Mouse (Mus musculus) ovary, postnatal 14 days (tissue): ENCODE results near the gene Zdhhc17.

Source experiments
- DNase-seq: peaks from one replicate; pipeline ENCODE4 v3.0.0; 2022; ENCODE audit warnings: low spot score

Gene Zdhhc17

DNA sequence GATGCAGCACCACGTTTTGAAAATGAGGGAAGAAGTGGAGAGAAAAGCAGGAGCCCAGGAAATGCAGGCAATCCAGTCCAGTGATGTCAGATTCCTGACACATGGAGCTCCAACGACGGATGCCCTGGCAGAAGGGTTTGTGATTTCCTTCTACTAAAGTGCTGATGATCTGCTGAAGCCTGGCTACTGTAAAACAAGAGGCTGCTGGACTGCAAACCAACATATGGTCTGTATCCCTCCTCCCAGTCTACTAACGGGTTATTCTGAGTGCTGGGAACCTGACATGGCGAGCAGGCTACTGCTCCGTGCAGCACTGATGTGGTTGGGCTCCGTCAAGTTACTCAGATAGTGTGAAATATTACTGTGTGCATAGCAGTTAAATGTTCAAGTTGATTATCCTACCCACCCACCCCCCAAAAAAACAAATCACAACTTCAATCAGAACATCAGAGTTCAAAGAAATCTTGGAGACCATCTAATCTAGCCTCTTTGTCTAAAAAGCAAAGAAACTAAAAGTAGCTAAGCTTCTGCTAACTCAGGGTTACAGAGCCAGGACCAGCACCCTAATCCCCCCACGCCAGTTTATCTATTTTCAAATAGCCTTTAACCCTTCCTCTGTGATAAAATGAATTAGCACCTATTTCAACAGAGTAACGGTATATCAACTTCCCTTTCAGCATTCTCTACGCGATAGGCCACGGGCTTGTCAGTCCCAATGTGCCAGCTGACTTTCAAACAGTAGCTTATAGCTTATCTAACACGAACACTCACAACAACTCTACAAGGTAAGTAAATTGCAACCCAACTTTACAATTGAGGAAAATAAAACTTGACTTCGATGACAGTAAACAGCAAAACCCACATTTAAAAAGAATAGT, 4.1 kb downstream of the Zdhhc17 start:
- DNase-seq = no peak

DNA sequence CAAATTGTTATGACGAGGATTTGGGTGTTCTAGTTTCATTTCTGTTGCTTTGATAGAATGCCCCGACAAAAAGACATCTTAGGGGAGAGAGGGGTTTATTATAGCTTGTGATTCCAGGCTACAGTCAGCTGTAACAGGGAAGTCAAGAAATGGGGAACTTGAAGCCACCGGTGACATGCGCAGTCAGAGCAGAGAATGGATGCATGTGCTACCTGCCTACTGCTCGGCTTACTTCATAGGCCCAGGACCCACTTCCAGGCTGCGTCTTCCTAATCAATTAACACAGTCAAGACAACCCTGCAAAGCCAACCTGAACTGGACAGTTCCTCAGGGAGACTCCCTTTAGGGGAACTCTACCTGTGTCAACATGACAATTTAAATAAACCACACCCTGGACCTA, 5.7 kb downstream of the Zdhhc17 start:
- no peak for DNase-seq

DNA sequence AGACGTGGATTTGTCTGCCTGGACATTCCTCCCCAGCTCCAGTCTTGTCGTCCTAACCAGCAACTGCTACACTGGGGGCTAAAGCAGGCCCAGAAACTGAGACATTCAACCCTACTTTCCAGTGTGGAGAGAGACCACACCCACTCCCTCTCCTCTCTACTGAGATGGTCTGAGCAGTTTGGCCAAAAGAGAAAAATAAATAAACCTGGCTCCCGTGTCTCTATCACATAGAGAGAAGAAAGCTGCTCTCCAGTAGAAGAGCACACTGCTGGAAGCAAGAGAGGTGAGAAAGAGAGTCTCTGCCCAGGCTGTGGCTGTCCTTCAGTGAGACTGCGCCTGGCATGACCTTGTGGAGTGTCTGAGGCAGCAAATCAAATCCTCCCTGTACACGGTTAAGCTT, 10.7 kb downstream of the Zdhhc17 start:
- DNase-seq = no peak

DNA sequence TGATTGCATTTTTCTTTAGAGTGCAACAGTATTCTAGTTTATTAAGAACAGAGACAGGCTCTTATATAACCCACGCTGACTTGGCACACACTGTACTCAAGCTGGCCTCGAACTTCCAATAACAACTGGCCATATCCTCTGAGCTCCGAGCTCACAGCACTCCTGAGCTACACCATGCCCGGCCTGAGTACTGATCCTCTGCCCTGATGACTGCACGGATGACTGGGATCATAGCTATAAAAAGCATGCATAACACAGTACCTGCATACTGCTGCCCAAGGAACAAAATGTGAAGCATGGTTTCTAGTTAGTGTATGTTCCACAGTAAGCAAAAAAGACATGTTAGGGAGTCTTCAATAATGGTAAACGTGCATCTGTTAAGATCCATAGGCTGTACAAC, 12.8 kb downstream of the Zdhhc17 start:
- no peak for DNase-seq

DNA sequence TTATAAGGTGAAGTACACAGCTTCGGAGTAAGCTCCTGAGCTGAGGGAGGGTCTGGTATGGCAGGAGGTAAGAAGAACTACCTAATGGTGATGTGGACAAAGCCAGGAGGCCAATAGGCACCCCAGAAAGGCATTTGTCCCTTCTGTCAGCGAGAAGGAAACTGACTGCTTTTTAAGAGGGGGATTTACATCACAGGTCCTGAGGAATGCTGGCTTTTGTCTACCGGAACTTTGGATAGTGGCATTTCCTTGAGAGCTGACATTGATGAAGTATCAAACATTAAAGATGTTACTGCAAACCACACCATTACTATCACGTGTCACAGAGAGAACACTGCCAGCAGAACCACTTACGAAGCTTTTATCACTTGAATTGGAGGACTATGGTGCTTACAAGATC, 15.2 kb downstream of the Zdhhc17 start:
- DNase-seq = no peak

DNA sequence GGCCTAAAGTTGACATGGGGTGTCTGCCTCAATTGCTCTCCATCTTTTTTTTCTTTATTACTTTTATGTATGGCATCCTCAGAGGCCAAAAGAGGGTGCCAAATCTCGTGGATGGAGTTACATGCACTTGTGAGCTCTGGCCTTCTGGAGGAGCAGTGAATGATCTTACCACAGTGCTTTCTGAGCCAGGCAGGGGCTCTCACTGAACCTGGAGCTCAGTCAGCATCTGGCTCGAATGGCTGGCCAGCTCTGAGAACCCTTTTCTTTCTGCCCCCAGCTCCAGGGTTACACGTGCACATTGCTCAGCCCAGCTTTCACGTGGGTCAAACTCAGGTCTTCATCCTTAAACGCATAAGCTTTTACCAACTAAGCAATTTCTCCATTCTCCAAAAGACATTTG, 16.7 kb downstream of the Zdhhc17 start:
- DNase-seq = no peak

DNA sequence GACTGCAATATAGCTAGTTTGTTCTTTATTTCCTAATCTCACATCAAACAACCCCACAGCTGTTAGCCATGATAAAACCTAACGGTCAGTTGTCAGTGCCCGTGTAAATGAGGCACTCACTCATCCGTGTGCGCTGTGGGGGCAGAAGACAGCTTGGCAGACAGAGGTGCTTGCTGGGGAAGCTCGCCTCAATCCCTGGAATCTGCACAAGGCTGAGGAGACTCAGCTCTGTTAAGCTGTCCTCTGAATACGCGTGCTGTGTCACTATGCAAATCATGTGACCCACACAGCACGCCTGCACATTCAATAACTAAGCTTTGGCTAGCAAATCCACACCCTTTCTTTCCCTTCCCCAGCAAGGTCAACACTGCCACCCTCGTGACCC, 17.9 kb downstream of the Zdhhc17 start:
- no peak for DNase-seq

DNA sequence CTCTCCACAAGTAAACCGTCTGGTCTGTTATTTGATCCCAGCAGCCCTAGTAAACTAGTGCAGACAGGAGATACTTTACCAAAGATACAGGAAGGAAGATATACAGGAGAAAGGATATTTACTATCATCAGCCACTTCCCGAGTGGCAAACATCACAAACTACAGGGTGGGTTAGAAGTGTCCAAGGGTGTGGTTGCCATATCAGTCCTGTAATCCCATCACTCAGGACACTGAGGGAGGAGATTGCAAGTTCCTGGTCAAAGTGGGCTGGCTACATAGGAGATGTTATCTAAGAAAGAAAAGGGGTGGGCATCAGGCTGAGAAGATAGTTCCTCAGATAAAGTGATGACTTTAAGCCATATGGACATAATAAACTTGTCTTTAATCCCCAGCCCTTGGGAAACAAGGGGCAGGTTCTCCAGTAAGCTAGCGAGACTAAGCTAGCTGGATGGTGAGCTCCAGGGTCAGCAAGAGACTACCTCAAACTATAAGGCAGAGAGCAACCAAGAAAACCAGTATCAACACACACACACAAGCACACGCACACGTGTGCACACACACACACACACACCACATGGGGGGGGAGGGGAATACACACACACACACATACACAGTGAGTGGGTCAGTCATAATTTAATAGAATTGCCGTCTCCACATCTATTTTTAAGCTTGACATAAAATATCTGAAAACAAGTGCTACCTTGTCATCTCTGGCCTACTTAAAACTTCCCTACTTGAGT, 18.5 kb downstream of the Zdhhc17 start:
- DNase-seq = no peak

DNA sequence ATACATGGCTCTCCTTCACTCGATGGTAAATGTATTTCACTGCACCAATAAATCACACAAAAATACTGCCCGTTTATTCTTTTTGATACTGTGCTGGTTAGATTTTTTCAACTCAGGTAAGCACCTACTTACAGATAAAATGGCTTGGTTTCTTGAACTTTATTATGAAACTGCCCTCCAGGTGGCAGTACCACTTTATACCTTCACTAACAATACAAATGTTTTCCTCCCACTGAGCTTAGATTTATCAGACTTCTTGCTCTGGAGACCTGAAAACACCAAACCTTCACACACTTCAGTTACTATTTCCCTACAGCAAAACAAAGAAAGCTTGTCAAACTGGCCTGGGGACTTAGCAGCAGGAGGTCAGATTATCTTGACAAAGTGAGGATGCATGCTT, 20.2 kb downstream of the Zdhhc17 start:
- no peak for DNase-seq

DNA sequence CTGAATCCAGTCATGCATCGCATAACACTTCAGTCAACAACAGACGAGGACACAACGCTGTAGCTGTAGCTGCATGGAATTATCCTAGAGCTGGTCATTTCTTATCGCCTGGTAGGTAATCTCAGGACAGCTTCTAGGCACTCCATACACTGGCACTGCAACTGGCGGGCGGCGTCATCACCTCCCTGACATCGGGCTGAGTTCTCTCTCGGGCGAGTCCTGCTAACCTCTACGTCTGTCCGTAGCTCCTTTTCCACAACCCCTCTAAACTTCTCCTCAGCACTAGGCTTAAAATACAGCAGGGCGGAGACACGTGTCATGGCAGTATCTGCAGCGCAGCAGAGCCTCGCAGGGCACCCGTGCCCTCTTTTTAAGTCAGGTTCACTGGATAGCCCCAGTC, 23.3 kb downstream of the Zdhhc17 start:
- no peak for DNase-seq

DNA sequence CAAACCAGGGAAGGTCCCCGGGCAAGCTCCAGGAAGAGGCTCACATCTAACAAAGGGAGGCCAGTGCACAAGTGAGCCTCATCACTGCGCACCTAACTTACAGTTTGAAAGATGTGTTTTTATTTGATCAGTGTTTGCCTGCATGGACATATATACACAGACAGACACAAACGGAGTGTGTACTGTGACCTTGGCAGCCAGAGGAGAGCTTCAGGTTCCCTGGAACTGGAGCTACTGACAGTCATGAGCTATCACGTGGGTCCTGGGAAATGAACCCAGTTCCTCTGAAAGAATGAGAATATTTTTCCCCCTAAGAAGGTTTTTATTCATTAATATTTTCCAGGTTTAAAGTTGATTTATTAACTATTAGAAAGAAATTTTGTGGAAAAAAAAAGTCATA, 27.2 kb downstream of the Zdhhc17 start:
- no peak for DNase-seq

DNA sequence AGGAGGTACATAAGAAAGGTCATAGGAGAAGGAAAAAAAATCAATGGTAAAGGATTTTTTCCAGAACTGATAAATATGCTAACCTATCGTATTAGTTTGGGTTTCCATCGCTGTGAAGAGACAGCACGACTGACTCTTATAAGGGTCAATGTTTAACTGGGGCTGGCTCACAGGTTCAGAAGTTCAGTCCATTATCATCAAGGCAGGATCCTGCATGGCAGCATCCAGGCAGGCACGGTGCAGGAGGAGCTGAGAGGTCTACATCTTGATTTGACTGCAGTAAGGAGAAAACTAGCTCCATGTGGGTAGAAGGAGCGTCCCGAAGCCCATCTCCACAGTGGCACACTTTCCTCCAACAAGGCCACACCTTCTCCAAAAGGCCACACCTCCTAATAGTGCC, 29.5 kb downstream of the Zdhhc17 start:
- no peak for DNase-seq

DNA sequence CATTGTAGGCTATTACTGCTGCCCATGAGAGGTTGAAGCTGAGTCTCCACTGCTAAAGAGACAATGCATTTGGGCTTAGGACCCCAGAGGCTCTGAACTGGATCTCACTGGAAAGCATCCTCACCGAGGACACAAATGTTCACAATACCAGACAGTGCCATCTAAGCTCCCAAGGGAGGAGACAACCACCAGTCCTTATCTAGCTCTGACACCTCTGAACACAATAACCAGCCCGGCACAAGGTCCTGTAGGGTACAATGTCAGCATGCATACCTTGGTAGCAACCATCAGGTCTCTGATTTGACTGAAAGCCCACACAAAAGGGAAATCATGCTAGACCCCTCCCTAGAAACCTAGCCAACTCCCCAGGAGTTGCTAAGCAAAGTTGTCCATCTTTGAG, 30.5 kb downstream of the Zdhhc17 start:
- DNase-seq = no peak

DNA sequence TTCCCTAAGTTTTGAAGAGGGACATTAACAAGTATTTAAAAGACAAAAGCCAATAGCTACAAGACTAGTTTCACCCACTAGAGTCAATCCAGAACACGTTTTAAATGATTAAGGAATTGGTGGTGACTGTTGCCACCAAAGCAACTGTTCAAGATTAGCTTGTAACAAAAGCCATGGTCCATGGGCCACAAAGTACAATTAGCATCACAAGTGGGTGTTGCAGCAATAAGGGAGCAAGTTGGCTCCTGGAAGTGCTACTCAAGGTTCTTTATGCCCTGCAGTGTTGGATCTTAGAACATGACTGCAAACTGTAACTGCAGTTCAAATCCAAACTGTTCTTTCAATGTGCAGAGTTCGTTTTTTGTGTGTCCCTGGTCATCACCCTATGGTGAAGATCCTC, 32.6 kb downstream of the Zdhhc17 start:
- no peak for DNase-seq

DNA sequence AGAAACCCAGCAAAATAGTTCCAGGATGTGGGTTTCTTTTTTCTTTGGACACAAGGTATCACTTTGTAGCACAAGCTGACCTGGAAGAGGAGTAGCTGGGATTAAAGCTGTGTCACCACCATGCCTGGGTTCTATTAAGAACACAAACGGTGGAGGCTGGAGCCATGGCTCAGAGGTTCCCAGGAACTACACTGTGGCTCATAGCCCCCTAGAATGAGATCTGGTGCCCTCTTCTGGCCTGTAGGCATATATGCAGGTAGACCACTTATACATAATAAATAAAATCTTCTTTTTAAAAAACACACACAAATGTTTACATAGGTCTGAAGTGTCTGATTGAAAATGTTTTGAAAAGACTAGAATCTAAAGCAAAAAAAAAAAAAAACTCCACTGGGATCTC, 33.9 kb downstream of the Zdhhc17 start:
- no peak for DNase-seq

DNA sequence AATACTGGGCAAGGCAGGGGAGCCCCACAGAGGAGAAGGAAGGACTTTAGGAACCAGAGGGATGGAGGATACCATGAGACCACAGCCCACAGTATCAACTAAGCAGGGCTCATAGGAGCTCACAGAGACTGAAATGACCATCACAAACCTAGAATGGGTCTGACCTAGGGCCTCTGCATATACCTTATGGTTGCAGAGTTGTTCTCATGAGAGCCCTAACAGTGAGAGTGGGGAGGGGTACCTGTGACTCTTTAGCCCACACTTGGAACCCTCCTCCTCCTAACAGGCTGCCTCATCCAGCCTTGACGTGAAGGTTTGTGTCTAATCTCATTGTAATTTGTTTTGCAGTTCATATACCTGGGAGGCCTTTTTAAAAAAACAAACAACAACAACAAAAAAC, 35.1 kb downstream of the Zdhhc17 start:
- DNase-seq = no peak

DNA sequence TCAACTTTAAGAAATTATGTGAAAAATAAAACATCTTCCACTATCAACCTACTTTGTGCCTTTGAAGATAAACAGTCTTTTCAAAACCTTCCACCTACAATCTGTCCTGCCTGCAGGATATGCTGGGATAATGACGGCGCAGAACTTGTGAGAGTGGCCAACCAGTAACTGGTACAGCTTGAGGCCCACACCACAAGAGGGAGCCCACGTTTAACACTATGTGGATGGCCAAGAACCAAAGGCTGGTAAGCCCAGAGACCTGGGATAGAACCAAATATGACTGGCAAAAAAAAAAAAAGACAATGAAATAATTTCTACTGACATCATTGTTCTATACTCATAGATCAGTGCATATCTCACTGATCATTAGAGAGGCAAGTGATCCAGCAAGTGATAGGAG, 35.5 kb downstream of the Zdhhc17 start:
- DNase-seq = no peak

DNA sequence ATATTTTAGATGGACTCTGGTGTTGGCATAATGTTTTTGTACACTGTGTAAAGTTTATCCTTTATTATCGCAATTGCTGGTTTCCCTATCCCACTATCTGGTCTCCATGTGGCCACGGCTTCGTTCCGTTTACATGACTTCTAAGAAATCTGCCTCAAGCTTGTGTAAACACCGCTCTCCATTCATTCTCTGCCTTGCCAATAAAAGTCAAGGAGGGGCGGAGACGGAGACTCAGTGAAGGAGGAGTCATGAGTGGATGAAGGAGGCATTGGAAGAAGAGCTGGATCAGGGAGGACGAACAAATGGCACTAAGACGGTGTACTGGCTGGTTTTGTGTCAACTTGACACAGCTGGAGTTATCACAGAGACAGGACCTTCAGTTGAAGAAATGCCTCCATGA, 37.9 kb downstream of the Zdhhc17 start:
- DNase-seq = no peak

DNA sequence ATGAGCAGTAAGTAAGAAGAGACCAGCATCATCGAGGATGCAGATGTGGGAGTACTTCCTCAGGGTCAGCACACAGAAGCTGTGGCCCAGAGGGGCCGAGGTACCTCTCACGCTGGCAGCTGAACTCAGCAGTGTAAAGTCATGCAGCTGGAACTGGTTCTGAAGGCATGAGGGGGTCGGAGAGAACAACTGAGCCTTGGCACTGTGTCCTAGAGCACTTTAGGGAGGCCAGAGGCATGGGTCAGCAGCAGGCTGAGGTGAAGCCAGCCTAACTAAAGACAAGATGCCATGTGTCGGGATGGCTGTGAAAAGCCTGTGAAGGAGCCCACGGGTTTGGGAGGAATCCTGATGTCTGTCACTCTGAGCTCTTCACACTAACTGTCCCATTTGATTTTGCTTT, 38.5 kb downstream of the Zdhhc17 start:
- no peak for DNase-seq

DNA sequence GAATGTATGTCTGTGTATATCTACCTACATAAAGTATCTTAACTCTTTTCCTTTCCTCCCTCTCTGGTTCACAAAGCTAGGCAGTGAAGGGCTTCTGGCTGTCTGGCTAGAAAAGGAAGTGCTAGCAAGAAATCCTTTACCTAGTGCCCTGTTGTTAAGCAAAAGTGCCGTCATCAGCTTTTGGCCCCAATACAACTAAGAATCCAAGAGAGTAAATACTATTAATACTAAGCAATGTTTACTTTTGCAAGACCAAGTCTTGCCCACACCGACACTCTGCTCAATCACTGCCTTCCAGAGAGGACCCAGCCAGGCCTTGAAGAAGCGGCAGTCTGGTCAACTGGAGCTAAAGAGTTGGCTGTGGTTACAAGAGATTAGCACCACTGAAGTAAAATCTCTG, 38.9 kb downstream of the Zdhhc17 start:
- no peak for DNase-seq

DNA sequence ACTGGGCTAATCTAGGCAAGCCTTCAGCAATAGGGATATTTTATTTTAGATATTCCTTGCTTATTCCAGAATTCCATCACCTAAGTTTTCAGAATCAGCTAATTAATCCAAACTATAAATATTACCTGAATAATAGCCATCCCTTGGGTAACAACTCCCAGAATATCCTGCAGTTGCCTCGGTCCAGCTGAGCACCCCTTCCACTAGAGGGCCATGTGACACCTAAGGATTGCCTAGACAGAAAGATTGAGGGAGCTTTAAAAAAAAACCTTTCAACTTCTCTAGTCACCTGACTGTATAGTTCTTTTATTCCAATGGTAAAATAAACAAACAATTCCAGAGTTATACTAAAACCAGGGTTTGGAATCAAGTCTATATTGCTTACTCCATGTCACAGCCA, 47.8 kb downstream of the Zdhhc17 start:
- DNase-seq = no peak

DNA sequence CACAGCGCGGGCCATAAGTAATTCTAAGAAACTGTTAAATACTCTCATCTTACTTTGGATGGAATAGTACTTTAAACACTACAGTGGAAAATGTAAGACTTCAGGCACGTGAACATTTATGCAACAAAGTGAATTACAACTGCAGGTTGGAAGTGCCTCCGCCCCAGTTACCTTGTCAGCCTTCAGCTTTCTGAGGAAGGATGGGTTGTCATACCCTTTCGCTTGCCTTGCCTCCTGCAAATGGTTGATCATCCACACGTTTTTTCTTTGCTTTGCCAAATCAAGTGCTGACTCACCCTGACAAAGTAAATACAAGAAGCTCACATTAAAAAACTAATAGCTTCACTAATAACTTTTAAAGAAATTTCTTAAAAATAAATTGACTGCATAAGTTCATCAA, 49.1 kb downstream of the Zdhhc17 start:
- no peak for DNase-seq

DNA sequence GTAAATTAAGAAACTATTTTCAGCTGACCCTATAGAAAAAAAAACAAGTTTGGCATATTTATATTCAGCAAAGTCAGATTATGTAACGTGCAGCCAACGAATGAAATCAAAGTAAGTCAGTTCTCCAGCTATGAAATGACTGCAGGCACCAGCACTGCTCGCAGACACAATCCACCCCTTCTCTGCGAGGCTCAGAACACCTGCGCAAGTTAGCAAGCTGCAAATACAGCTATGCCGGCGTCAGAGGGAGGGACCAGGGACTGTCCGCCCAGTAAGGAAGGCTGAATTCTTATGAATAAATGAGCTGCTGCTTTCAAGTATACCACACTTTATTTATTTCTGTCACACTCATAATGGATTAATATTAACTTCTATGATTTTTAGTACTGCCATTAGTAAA, 50.2 kb downstream of the Zdhhc17 start:
- DNase-seq = no peak

DNA sequence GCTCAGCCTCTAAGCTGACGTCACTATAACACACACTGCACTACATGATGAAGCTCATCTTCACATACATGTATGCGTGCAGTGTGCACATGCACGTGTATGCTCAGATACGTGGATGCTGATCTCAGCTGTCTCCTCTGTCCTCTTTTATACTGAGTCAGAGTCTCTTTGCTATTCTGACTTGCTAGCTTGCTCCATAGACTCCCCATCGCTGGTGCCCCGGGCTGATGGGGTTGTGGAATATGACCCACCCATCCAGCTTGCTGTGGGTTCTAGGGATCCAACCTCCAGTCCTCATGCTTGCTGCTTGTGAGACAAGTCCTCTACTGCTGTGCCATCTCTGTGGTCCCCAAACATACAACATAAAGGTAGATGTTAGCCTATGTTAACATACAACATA, 51.1 kb downstream of the Zdhhc17 start:
- no peak for DNase-seq
